ENCODE assay signal across 11 mouse cellular contexts in genomic region chr7:30635752-30636151, GRCm38 (mm10). TPM values are rescaled to one million over a fixed set of nuclear protein-coding genes. Genes with fewer than 3 reads are reported as not detected.
DNase-seq lines count a peak whose midpoint lies in the region; ATAC-seq and TF ChIP-seq lines count a peak whose summit lies in the region.
"Had no signal": no experiment of that assay in that cellular context is flagged by ENCODE, and none has a peak within 500 bp of the region (broad histone marks: within the 10 kb centered on the region; RNA-seq: fewer than 3 reads in every experiment).

TSS of gene Etv2 (minus strand) at chr7:30635852.

- H3K27me3 ChIP-seq in lung, embryonic 14.5 days (ENCODE audit: insufficient read depth, low read length): peaks cover 45% of the 10 kb centered on the region
- peaks cover 82% of the 10 kb centered on the region for H3K27me3 ChIP-seq in forebrain, embryonic 13.5 days
- H3K27me3 ChIP-seq in limb, embryonic 13.5 days: peaks cover 56% of the 10 kb centered on the region
- peaks cover 61% of the 10 kb centered on the region for H3K27me3 ChIP-seq in neural tube, embryonic 15.5 days (replicated peaks)

- no peak within 1 kb of the TSS for H3K9ac ChIP-seq in lung, embryonic 14.5 days
- no peak within 1 kb of the TSS for H3K9ac ChIP-seq in forebrain, embryonic 13.5 days
- peak within 1 kb of the TSS; percentile 51; the same call in 1 of the 2 replicates for H3K9ac ChIP-seq in limb, embryonic 13.5 days
- no peak within 1 kb of the TSS for H3K9ac ChIP-seq in neural tube, embryonic 15.5 days (replicated peaks)

- DNase-seq in lung, embryonic 14.5 days: no peak
- no peak for DNase-seq in lung, adult 18-20 months
- no peak for DNase-seq in adrenal gland, postnatal 36 days
- DNase-seq in urinary bladder, postnatal 14 days (ENCODE audit: low spot score): no peak
- no peak for DNase-seq in right cerebral cortex, adult 18-20 months
- DNase-seq: spleen, adult 18-20 months had no signal

- H3K36me3 ChIP-seq in lung, embryonic 14.5 days (ENCODE audit: insufficient read depth): peaks cover 5% of the 10 kb centered on the region
- peaks cover 14% of the 10 kb centered on the region for H3K36me3 ChIP-seq in forebrain, embryonic 13.5 days (ENCODE audit: poor library complexity, severe bottlenecking)
- peaks cover 8% of the 10 kb centered on the region for H3K36me3 ChIP-seq in limb, embryonic 13.5 days
- peaks cover 12% of the 10 kb centered on the region for H3K36me3 ChIP-seq in neural tube, embryonic 15.5 days

- H3K27ac ChIP-seq in lung, embryonic 14.5 days (ENCODE audit: low read depth): no peak within 1 kb of the TSS
- H3K27ac ChIP-seq in forebrain, embryonic 13.5 days: no peak within 1 kb of the TSS
- no peak within 1 kb of the TSS for H3K27ac ChIP-seq in limb, embryonic 13.5 days
- H3K27ac ChIP-seq in neural tube, embryonic 15.5 days (replicated peaks): no peak within 1 kb of the TSS

- H3K4me2 ChIP-seq in lung, embryonic 14.5 days: peak within 1 kb of the TSS; percentile 42
- peak within 1 kb of the TSS; percentile 41 for H3K4me2 ChIP-seq in forebrain, embryonic 13.5 days
- H3K4me2 ChIP-seq in limb, embryonic 13.5 days (replicated peaks): peak within 1 kb of the TSS; percentile 53
- peak within 1 kb of the TSS; percentile 36 for H3K4me2 ChIP-seq in neural tube, embryonic 15.5 days

- no peak for ATAC-seq in lung, embryonic 14.5 days (ENCODE audit: insufficient read depth)
- no peak for ATAC-seq in forebrain, embryonic 13.5 days
- no peak for ATAC-seq in limb, embryonic 13.5 days (ENCODE audit: low FRiP score, low read depth)
- ATAC-seq in neural tube, embryonic 15.5 days (ENCODE audit: low FRiP score): no peak

- H3K9me3 ChIP-seq in lung, embryonic 14.5 days (ENCODE audit: low read depth, low read length): no peaks in the 10 kb centered on the region
- no peaks in the 10 kb centered on the region for H3K9me3 ChIP-seq in forebrain, embryonic 13.5 days (replicated peaks)
- H3K9me3 ChIP-seq in limb, embryonic 13.5 days: no peaks in the 10 kb centered on the region
- no peaks in the 10 kb centered on the region for H3K9me3 ChIP-seq in neural tube, embryonic 15.5 days (replicated peaks)

- no peaks in the 10 kb centered on the region for H3K4me1 ChIP-seq in lung, embryonic 14.5 days (ENCODE audit: insufficient read depth)
- H3K4me1 ChIP-seq in forebrain, embryonic 13.5 days: peaks cover 4% of the 10 kb centered on the region; the same call in 1 of the 2 replicates
- H3K4me1 ChIP-seq in limb, embryonic 13.5 days: peaks cover 26% of the 10 kb centered on the region
- H3K4me1 ChIP-seq in neural tube, embryonic 15.5 days: peaks cover 4% of the 10 kb centered on the region

- WGBS in lung, embryonic 14.5 days: 3% methylated on average over 5 of the region's 5 CpGs
- WGBS in forebrain, embryonic 13.5 days: 5% methylated on average over 5 of the region's 5 CpGs
- 3% methylated on average over 5 of the region's 5 CpGs for WGBS in limb, embryonic 13.5 days
- 7% methylated on average over 5 of the region's 5 CpGs for WGBS in neural tube, embryonic 15.5 days

- TF ChIP-seq CTCF in lung, embryonic 14.5 days (IDR thresholded peaks at IDR 0.05; ENCODE audit: low read depth): no peak

- H3K4me3 ChIP-seq in lung, embryonic 14.5 days (ENCODE audit: low read depth, low read length): peak within 1 kb of the TSS; percentile 26
- peak within 1 kb of the TSS; percentile 18 for H3K4me3 ChIP-seq in forebrain, embryonic 13.5 days
- H3K4me3 ChIP-seq in limb, embryonic 13.5 days: peak within 1 kb of the TSS; percentile 28
- peak within 1 kb of the TSS; percentile 20 for H3K4me3 ChIP-seq in neural tube, embryonic 15.5 days (replicated peaks)

RNA-seq across cellular contexts. Expression of gene Etv2, which starts in this region (rescaled TPM):
- not detected in 2 replicates for polyA plus RNA-seq in lung, embryonic 14.5 days (2014; fragmentation: Nextera tagmentation; extraction: Ambion mirVana)
- polyA plus RNA-seq in forebrain, embryonic 13.5 days (2015; fragmentation: Nextera tagmentation; extraction: Ambion mirVana): not detected in 2 replicates
- polyA plus RNA-seq in limb, embryonic 13.5 days (2015; fragmentation: Nextera tagmentation; extraction: Ambion mirVana): not detected in 2 replicates
- polyA plus RNA-seq in neural tube, embryonic 15.5 days (2015; fragmentation: Nextera tagmentation; extraction: Ambion mirVana): not detected in 2 replicates
- total RNA-seq in adrenal gland, postnatal 36 days (2021): not detected
- total RNA-seq: monocyte, adult 5-6 weeks had no signal
- polyA plus RNA-seq: frontal cortex, adult 2 months had no signal
